Mouse (Mus musculus) yolk sac, embryonic 10.5 days (tissue): ENCODE data around the gene Olfr97.
A peak's percentile ranks its signal among the peaks of the same experiment; 100 is the strongest.
"Not testable (repeated sequence)": the region's sequence is repeated elsewhere in the genome, so short reads cannot be mapped to it uniquely, and the experiment has no call there.

Experiments
- DNase-seq: peaks from one replicate; pipeline ENCODE4 v3.0.0-alpha.2; 2017; ENCODE audit warnings: low spot score

Olfr97 gene

GRCm38 (mm10) chr17:37237230-37237629 lies at the start of gene Olfr97:
Gene Olfr97 (minus strand): TSS chr17:37237330.
- DNase-seq = not testable (repeated sequence)

- DNase-seq = no peak
Measured at GRCm38 (mm10) chr17:37283360-37283759, 46.2 kb upstream of the Olfr97 start, which contains the start of gene Olfr99. Gene Olfr99 (minus strand): TSS chr17:37283460.

- DNase-seq = no peak
Measured at GRCm38 (mm10) chr17:37280331-37280730, 43.2 kb upstream of the Olfr97 start.

GRCm38 (mm10) chr17:37276573-37276972 lies 39.4 kb upstream of the Olfr97 start:
- DNase-seq = no peak

- no peak for DNase-seq
Measured at GRCm38 (mm10) chr17:37275626-37276248, 38.6 kb upstream of the Olfr97 start.

GRCm38 (mm10) chr17:37270702-37271092 lies 33.6 kb upstream of the Olfr97 start:
- no peak for DNase-seq

- peak; percentile 79 for DNase-seq
Measured at GRCm38 (mm10) chr17:37270058-37270701, 33.0 kb upstream of the Olfr97 start, which contains the start of gene H2-M3. Gene H2-M3 (plus strand): TSS chr17:37270220.

GRCm38 (mm10) chr17:37263626-37264025 lies 26.5 kb upstream of the Olfr97 start, which contains the start of gene Olfr98:
Gene Olfr98 (minus strand): TSS chr17:37263749.
- no peak for DNase-seq

- peak; percentile 12 for DNase-seq
Measured at GRCm38 (mm10) chr17:37250544-37250943, 13.4 kb upstream of the Olfr97 start.

GRCm38 (mm10) chr17:37249460-37249859 lies 12.3 kb upstream of the Olfr97 start:
- no peak for DNase-seq

- DNase-seq = no peak
Measured at GRCm38 (mm10) chr17:37246715-37247114, 9.6 kb upstream of the Olfr97 start.

GRCm38 (mm10) chr17:37242198-37242597 lies 5.1 kb upstream of the Olfr97 start:
- DNase-seq = peak; percentile 48

- no peak for DNase-seq
Measured at GRCm38 (mm10) chr17:37221879-37222278, 15.3 kb downstream of the Olfr97 start.

- no peak for DNase-seq
Measured at GRCm38 (mm10) chr17:37219846-37220245, 17.3 kb downstream of the Olfr97 start, which contains the start of gene Olfr96. Gene Olfr96 (plus strand): TSS chr17:37220146.

GRCm38 (mm10) chr17:37218486-37218885 lies 18.6 kb downstream of the Olfr97 start:
- no peak for DNase-seq

GRCm38 (mm10) chr17:37213018-37213417 lies 24.1 kb downstream of the Olfr97 start, which contains the start of gene Olfr95:
Gene Olfr95 (minus strand): TSS chr17:37213118.
- no peak for DNase-seq

GRCm38 (mm10) chr17:37210884-37211768 lies 26.0 kb downstream of the Olfr97 start:
- no peak for DNase-seq

GRCm38 (mm10) chr17:37203917-37204236 lies 33.3 kb downstream of the Olfr97 start:
- DNase-seq = no peak

GRCm38 (mm10) chr17:37203206-37203916 lies 33.8 kb downstream of the Olfr97 start:
- peak; percentile 50 for DNase-seq

- DNase-seq = no peak
Measured at GRCm38 (mm10) chr17:37200894-37201293, 36.2 kb downstream of the Olfr97 start, which contains the start of gene Olfr94. Gene Olfr94 (minus strand): TSS chr17:37200994.

- DNase-seq = peak; percentile 48
Measured at GRCm38 (mm10) chr17:37196845-37197724, 40.0 kb downstream of the Olfr97 start.
